Mouse (Mus musculus) kidney, embryonic 16.5 days (tissue): Measurements from ENCODE around the gene Olfr1359. TPM values are rescaled to one million over a fixed set of nuclear protein-coding genes. Genes with fewer than 3 reads are reported as not detected.
"Not testable (repeated sequence)": the region's sequence is repeated elsewhere in the genome, so short reads cannot be mapped to it uniquely, and the experiment has no call there.

Source experiments
- ATAC-seq: fragments of 200-750 bp; cut with Nextera tagmentation; 2 replicates; pipeline ENCODE4 v1.8.0; 2017; ENCODE audit warnings: moderate TSS enrichment; ENCODE audit not compliant: low FRiP score, low TSS enrichment
- H3K27ac ChIP-seq: fragments of 300-500 bp; sonication (generic); 2 replicates; pipeline ENCODE4 v1.5.1; 2014; ENCODE audit warnings: low read length
- H3K27me3 ChIP-seq: fragments of 300-500 bp; sonication (generic); 2 replicates; pipeline ENCODE4 v1.6.1; 2014; ENCODE audit warnings: low read length, control low read depth, mixed read lengths; ENCODE audit not compliant: insufficient read depth
- H3K36me3 ChIP-seq: fragments of 300-500 bp; sonication (generic); 2 replicates; pipeline ENCODE4 v1.6.1; 2014; ENCODE audit warnings: low read length, control low read depth, mixed read lengths; ENCODE audit not compliant: insufficient read depth
- H3K4me1 ChIP-seq: fragments of 300-500 bp; sonication (generic); 2 replicates; pipeline ENCODE4 v1.6.1; 2014; ENCODE audit warnings: low read length, control low read depth, mixed read lengths; ENCODE audit not compliant: insufficient read depth
- H3K4me2 ChIP-seq: fragments of 300-500 bp; sonication (generic); replicated peaks from 2 replicates; pipeline ENCODE4 v1.6.1; 2014; ENCODE audit warnings: low read depth, low read length
- H3K4me3 ChIP-seq: fragments of 300-500 bp; sonication (generic); 2 replicates; pipeline ENCODE4 v1.5.1; 2014; ENCODE audit warnings: mild to moderate bottlenecking, low read length
- H3K9ac ChIP-seq: fragments of 300-500 bp; sonication (generic); replicated peaks from 2 replicates; pipeline ENCODE4 v1.6.1; 2014; ENCODE audit warnings: low read length
- H3K9me3 ChIP-seq: fragments of 300-500 bp; sonication (generic); 2 replicates; pipeline ENCODE4 v1.6.1; 2016; ENCODE audit warnings: low read length, control low read depth
- WGBS: fragments of 180-500 bp; shearing (Covaris S2); extraction: QIAGEN DNeasy Blood & Tissue Kit; methylation state at CpG from one replicate; pipeline ENCODE4 v1.1.7; 2014; 5-methylcytosine and 5-hydroxymethylcytosine counted together
- polyA plus RNA-seq: library from polyadenylated mRNA; unstranded; fragments of >200 nt; fragmentation: Nextera tagmentation; extraction: Ambion mirVana; gene quantifications from 2 replicates; pipeline ENCODE4 v1.2.1, GENCODE M21; 2015

The Olfr1359 gene
- polyA plus RNA-seq, 1 experiment from 2014 or later = not detected

DNA sequence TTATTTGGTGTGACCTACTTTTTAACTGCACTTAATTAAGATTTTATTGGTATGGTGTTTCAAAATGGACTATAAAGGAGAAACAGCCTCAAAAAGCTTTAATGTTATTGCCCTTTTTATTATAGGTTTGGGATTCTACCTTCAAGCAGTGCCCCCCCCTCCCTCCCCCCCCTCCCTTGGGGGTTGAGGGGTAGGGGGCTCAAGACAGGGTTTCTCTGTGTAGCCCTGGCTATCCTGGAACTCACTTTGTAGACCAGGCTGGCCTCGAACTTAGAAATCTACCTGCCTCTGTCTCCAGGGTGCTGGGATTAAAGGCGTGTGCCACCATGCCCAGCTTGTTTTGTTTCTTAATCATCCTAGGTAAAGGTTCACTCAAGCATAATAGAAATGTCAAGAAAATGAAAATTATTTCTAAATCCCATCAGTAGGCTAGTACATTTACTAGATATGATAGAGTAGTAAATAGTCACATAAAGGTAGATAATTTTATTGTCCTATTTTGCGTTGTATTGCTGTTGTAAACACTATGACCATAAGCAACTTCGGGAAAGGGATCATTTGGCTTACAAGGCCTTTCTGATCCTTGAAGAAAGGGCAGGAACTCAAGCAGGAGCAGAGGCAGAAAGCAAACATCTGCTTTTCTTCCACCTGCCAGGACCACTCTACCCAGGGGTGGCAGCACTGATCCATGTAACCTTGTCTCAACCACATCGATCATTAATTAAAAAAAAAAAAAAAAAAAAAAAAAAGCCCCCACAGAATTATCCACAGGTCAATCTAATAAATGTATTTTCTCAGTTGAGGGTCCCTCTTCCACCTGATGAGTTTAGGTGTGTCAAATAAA is 25.3 kb downstream of the Olfr1359 start:
- Histone ChIP-seq H3K36me3 (no peaks in the 10 kb centered on the region), H3K27me3 (no peaks in the 10 kb centered on the region), H3K9ac (no peak overlapping the region; the same call in 1 of the 2 replicates), H3K9me3 (no peaks in the 10 kb centered on the region), H3K27ac (peak overlapping the region; percentile 82), H3K4me2 (peak overlapping the region; percentile 53), H3K4me1 (peaks cover 23% of the 10 kb centered on the region), H3K4me3 (peak overlapping the region; percentile 40; the same call in 1 of the 2 replicates)
- 21% methylated on average over 5 of the region's 5 CpGs for WGBS
- ATAC-seq = no peak

DNA sequence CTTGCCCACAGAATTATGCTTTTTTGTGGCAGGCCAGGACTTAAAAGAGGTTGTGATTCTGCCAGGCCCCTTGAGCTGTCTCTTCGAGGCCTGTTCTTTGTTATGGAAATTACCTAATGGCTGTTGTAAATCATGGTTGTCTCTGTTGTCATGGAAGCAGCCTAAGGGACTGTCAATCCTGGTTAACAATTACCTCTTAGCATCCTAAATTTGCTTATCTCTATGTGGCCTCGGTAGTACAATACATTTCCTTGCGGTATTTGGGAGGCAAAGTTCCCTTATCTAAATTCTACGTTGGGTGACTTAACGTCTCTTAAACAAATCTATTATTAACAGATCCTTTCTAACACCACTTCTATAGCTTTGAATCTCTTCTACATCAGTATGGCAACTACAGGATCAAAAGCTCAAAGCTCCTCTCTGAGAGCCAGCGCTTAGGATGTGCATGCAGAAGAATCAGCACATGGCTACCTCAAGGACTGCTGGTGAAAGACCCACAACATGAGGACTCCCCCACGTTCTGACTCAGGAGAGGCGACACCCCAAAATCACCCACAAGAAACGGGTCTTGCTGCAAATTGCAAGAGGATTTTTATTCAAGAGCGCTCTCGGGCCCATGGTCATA is 30.1 kb downstream of the Olfr1359 start:
- Histone ChIP-seq H3K9ac (no peak overlapping the region), H3K9me3 (no peaks in the 10 kb centered on the region), H3K27ac (no peak overlapping the region), H3K4me1 (no peaks in the 10 kb centered on the region), H3K4me3 (no peak overlapping the region), H3K36me3 (no peaks in the 10 kb centered on the region), H3K27me3 (no peaks in the 10 kb centered on the region), H3K4me2 (no peak overlapping the region)
- 51% methylated on average over 11 of the region's 11 CpGs for WGBS
- no peak for ATAC-seq

DNA sequence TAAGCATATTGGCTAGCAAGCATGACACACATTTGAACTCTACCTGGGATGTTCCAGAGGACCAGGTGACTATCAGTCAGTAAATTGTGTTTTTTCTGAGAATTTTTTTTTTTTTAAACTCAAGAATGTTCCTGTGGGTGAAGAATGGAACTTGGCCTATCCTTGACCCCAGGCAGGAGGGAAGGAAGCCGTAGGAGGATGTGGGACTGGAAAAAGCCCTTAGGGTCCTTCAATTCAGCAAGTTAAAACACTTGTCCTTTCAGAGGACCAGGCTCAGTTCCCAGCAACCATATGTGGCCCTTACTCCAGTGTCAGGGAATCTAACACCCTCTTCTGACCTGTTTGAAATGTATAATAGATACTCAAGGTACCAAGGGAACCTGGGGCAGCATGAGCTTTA is 31.6 kb downstream of the Olfr1359 start:
- no peak for ATAC-seq
- 35% methylated on average over 1 of the region's 1 CpGs for WGBS
- Histone ChIP-seq H3K27me3 (no peaks in the 10 kb centered on the region), H3K4me3 (no peak overlapping the region), H3K9me3 (no peaks in the 10 kb centered on the region), H3K9ac (no peak overlapping the region), H3K4me1 (peaks cover 10% of the 10 kb centered on the region; the same call in 1 of the 2 replicates), H3K27ac (no peak overlapping the region), H3K4me2 (no peak overlapping the region), H3K36me3 (no peaks in the 10 kb centered on the region)

DNA sequence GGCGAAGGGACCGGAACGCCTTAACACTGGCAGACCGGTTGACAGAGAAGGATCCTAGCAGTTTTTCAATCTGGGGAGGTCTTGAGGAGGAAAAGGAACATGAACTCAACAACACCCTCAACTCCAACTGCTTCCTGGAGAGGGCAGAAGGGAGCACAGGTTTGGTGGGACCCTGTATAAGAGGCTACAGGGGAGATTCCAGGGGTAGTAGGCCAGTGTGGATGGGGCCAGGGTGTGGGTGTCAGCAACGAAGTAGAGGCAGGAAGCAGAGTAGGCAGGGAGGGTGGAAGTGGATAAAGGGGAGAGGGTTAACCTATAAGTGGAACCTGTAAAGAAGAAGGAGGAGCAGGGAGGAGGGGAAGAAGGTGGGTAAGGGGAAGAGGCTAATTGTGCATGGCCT is 35.6 kb downstream of the Olfr1359 start:
- ATAC-seq = peak; percentile 14; the same call in 1 of the 2 replicates
- Histone ChIP-seq H3K27ac (peak overlapping the region; percentile 98; the same call in 1 of the 2 replicates), H3K4me2 (no peak overlapping the region), H3K36me3 (no peaks in the 10 kb centered on the region), H3K9me3 (no peaks in the 10 kb centered on the region), H3K27me3 (no peaks in the 10 kb centered on the region), H3K4me1 (peaks cover 12% of the 10 kb centered on the region; the same call in 1 of the 2 replicates), H3K4me3 (no peak overlapping the region), H3K9ac (peak overlapping the region; percentile 82)
- 70% methylated on average over 5 of the region's 5 CpGs for WGBS

DNA sequence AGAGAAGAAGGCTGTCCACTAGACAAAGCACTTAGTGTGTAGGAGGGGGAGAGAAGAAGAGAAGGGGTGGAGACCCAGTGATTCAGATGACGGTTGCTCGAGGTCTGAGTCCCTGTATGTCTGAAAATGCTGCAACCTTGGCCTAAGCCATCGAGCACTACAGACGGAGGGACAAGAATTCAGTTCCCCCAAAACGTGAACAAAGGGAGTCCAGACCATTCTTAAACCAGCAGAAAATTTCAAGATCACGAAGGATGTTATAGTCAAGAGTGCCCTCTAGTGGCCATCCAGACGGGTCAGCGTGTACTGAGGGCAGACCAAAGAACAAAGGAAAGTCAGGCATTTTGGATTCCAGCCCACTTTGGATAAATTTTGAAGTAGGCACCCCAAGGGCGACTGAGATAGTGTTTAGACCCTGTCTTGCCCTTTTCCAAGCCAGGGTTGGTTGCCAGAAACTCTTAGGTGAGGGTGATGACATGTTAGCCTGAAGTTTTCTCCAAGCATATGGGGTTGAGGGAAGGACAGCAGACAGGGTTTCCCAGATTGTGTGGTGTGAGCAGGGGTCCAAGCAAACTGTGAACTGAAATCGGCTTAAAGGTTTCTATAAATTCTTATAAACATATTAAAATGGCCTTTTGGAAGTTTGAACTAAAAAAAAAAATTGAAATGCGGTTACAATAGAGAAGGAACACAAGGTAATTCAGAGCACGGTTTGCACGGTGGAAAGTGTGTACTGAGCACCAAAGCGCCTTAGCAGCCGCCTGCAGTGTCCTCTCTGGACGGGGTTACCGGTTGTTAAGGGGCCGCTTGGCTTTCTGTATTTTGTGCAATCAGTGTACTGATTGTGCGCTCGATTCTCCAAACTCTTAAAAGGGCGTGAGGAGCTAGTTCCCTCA is 36.3 kb downstream of the Olfr1359 start:
- H3K36me3 ChIP-seq = no peaks in the 10 kb centered on the region
- under 1% methylated on average over 21 of the region's 21 CpGs for WGBS

DNA sequence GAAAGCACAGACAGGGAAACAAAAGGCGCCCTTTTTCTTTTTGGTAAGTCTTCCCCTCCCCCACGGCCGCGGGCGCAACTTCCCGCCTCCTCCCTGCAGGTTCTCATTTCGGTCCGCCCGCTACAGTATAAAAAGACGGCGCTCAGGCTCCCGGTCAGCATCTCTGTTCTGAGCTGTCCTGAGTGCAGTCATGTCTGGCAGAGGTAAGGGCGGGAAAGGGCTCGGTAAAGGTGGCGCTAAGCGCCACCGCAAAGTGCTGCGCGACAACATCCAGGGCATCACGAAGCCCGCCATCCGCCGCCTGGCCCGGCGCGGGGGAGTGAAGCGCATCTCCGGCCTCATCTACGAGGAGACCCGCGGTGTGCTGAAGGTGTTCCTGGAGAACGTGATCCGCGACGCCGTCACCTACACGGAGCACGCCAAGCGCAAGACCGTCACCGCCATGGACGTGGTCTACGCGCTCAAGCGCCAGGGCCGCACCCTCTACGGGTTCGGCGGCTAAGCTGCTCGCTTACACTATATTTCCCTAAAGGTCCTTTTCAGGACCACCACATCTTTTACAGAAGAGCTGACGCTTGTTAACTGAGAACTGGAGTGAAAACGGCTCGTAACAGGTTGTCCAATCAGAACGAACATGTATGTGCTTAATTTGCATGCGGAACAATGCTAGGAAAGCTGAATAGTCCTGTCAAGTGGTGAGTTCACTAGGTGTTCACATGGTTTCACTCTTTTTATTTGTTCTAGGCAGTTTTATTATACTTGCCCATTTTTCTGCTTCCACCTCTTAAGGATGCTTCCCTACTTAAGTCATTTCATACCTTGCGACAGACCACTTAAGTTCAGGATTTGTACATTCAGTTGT is 37.2 kb downstream of the Olfr1359 start, which contains the start of gene Hist1h4j:
TSS of gene Hist1h4j (plus strand) at position 159 of the 862 bp plus-strand sequence.
- peak; percentile 94 for ATAC-seq
- not testable (repeated sequence) for H3K27me3 ChIP-seq, H3K36me3 ChIP-seq, H3K9me3 ChIP-seq
- peak within 1 kb of the TSS; percentile 82 for H3K9ac ChIP-seq
- peak within 1 kb of the TSS; percentile 67 for H3K4me2 ChIP-seq
- peaks cover 12% of the 10 kb centered on the region; the same call in 1 of the 2 replicates for H3K4me1 ChIP-seq
- H3K27ac ChIP-seq = peak within 1 kb of the TSS; percentile 98
- under 1% methylated on average over 43 of the region's 56 CpGs for WGBS
- peak within 1 kb of the TSS; percentile 61 for H3K4me3 ChIP-seq

More for the DNA sequence above, 36.3 kb downstream of the Olfr1359 start:
- H3K4me2 ChIP-seq = peak overlapping the region; percentile 67
- peaks cover 12% of the 10 kb centered on the region; the same call in 1 of the 2 replicates for H3K4me1 ChIP-seq
- peak overlapping the region; percentile 82 for H3K9ac ChIP-seq
- peak overlapping the region; percentile 98 for H3K27ac ChIP-seq
- peak overlapping the region; percentile 61 for H3K4me3 ChIP-seq
- peak; percentile 85 for ATAC-seq
- no peaks in the 10 kb centered on the region for H3K27me3 ChIP-seq
- H3K9me3 ChIP-seq = no peaks in the 10 kb centered on the region

DNA sequence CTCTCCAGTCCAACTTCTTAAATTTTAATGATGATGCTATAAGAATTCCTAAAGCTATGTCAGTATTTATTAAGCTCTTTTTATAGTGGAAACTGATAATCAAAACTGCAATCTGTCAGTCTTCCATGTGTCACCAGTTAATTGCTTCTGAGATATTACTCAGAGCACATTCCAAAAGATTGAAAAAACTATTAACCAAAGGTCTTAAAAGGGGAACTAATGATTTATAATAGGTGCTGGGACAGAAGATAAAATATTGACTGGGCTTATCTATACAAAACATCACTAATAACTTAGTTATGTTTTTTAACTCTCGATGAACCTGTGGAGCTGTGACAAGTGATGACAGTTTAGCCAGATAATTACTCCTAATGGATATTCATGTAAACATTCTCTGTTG is 47.1 kb downstream of the Olfr1359 start:
- no peak overlapping the region for H3K4me3 ChIP-seq
- H3K27me3 ChIP-seq = no peaks in the 10 kb centered on the region
- H3K4me2 ChIP-seq = no peak overlapping the region
- no peaks in the 10 kb centered on the region for H3K9me3 ChIP-seq
- H3K36me3 ChIP-seq = no peaks in the 10 kb centered on the region
- no peak overlapping the region for H3K9ac ChIP-seq
- peaks cover 11% of the 10 kb centered on the region; the same call in 1 of the 2 replicates for H3K4me1 ChIP-seq
- WGBS = 79% methylated on average over 1 of the region's 1 CpGs
- no peak for ATAC-seq
- no peak overlapping the region for H3K27ac ChIP-seq

DNA sequence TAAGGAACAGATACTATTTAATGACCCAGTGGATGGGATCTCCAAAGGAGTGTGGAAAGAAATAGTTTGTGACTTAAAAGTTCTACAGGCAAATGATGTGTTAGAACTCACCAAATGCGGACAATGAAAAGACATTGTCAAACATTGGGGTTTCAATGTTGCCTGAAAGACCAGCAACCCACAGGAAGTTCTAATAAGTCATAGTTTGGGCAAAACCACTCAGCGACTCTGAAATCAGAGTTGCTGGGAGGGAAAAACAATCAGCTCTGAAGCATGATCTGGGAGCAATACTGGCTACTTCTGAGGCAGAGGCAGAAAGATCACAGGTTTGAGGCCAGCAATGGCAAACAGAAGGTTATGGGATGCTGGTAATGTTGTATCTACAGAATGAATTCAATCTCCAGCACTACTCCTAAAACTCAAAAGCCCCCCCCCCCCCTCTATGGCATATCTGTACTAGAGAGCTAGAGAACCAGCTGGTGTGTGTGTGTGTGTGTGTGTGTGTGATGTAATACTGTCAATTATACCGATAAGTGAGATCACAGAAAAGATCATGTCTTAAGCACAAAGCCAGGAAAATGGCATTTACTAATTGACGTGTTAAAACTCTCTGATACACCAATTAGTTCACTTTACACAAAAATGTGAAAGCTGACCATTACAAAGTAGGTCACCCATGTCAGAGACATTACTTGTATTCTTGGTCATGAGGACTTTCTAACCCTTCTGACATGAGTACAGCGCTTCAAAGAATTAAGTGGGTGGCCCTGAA is 51.7 kb downstream of the Olfr1359 start:
- WGBS = 2% methylated on average over 5 of the region's 5 CpGs
- peaks cover 28% of the 10 kb centered on the region for H3K4me1 ChIP-seq
- H3K27me3 ChIP-seq = no peaks in the 10 kb centered on the region
- no peaks in the 10 kb centered on the region for H3K36me3 ChIP-seq
- H3K27ac ChIP-seq = peak overlapping the region; percentile 96
- H3K4me3 ChIP-seq = peak overlapping the region; percentile 60
- H3K9ac ChIP-seq = peak overlapping the region; percentile 78
- H3K9me3 ChIP-seq = no peaks in the 10 kb centered on the region
- peak overlapping the region; percentile 83 for H3K4me2 ChIP-seq
- no peak for ATAC-seq
